Mouse (Mus musculus) right cerebral cortex, postnatal 10 days (tissue): ENCODE measurements around the gene Gpc4.

Source experiments
- DNase-seq, 2 experiments: peaks; one replicate each; pipeline ENCODE4 v3.0.0; 2021; ENCODE audit warnings: low spot score in 2 of 2

Gene Gpc4

GRCm38 (mm10) chrX:52151100-52151499 is 14.0 kb downstream of the Gpc4 start:
- DNase-seq: no peak

GRCm38 (mm10) chrX:52145563-52145962 is 19.5 kb downstream of the Gpc4 start:
- DNase-seq: no peak

GRCm38 (mm10) chrX:52144491-52144890 is 20.6 kb downstream of the Gpc4 start:
- DNase-seq: no peak

GRCm38 (mm10) chrX:52140316-52140715 is 24.7 kb downstream of the Gpc4 start:
- DNase-seq: no peak

- DNase-seq: no peak
Observed at GRCm38 (mm10) chrX:52138461-52139075, 26.5 kb downstream of the Gpc4 start.

GRCm38 (mm10) chrX:52138033-52138432 is 27.0 kb downstream of the Gpc4 start:
- DNase-seq: no peak

GRCm38 (mm10) chrX:52136525-52136924 is 28.5 kb downstream of the Gpc4 start:
- no peak for DNase-seq

- no peak for DNase-seq
Observed at GRCm38 (mm10) chrX:52129604-52130003, 35.4 kb downstream of the Gpc4 start.

GRCm38 (mm10) chrX:52128794-52129193 is 36.3 kb downstream of the Gpc4 start:
- DNase-seq: no peak

GRCm38 (mm10) chrX:52113651-52114050 is 51.4 kb downstream of the Gpc4 start:
- no peak for DNase-seq

GRCm38 (mm10) chrX:52109663-52110062 is 55.4 kb downstream of the Gpc4 start:
- DNase-seq: no peak

GRCm38 (mm10) chrX:52108966-52109365 is 56.1 kb downstream of the Gpc4 start:
- no peak for DNase-seq

- no peak for DNase-seq
Observed at GRCm38 (mm10) chrX:52103771-52104170, 61.3 kb downstream of the Gpc4 start.

- DNase-seq: no peak
Observed at GRCm38 (mm10) chrX:52101940-52102339, 63.1 kb downstream of the Gpc4 start.

GRCm38 (mm10) chrX:52101445-52101844 is 63.6 kb downstream of the Gpc4 start:
- no peak for DNase-seq

- DNase-seq: peak; percentile 35 to 47
Observed at GRCm38 (mm10) chrX:52087726-52088348, 77.2 kb downstream of the Gpc4 start.

GRCm38 (mm10) chrX:52086885-52087573 is 78.0 kb downstream of the Gpc4 start:
- no peak for DNase-seq

GRCm38 (mm10) chrX:52083557-52083956 is 81.5 kb downstream of the Gpc4 start:
- DNase-seq: no peak

- DNase-seq: no peak
Observed at GRCm38 (mm10) chrX:52072410-52072809, 92.6 kb downstream of the Gpc4 start.

GRCm38 (mm10) chrX:52053416-52053815 is 111.6 kb downstream of the Gpc4 start:
- DNase-seq: no peak

- no peak for DNase-seq
Observed at GRCm38 (mm10) chrX:52052011-52052410, 113.0 kb downstream of the Gpc4 start.

GRCm38 (mm10) chrX:52050941-52051340 is 114.1 kb downstream of the Gpc4 start:
- DNase-seq: no peak

GRCm38 (mm10) chrX:52039875-52040274 is 125.2 kb downstream of the Gpc4 start:
- DNase-seq: no peak
